19 mouse cellular contexts compared by ENCODE assay signal in the genomic region with DNA sequence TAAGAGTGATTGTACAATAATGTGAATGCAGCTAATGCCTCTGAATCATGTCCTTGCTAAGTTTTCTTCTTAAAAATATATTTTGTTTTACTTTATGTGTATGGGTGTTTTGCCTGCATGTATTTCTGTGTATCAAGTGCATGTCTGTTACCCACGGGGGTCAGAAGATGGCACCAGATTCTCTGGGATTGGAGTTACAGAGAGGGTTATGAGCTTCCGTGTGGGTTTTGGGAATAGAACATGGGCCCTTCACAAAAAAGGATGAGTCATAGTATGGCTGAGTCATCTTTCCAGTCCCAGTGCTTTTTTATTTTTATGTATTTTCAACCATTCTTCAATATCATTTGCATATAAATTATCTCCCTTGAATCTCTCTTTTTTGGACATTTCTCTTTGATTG.
A peak's percentile ranks its signal among the peaks of the same experiment; 100 is the strongest.
DNase-seq lines count a peak whose midpoint lies in the region; ATAC-seq and TF ChIP-seq lines count a peak whose summit lies in the region.
"Had no signal": no experiment of that assay in that cellular context is flagged by ENCODE, and none has a peak within 500 bp of the region (broad histone marks: within the 10 kb centered on the region; RNA-seq: fewer than 3 reads in every experiment).

No protein-coding gene starts in this region.

- ATAC-seq in hindbrain, postnatal 0 days = no peak
- no peak for ATAC-seq in hindbrain, embryonic 13.5 days (ENCODE audit: low FRiP score)
- ATAC-seq in stomach, postnatal 0 days (ENCODE audit: low FRiP score, low TSS enrichment) = no peak
- ATAC-seq: intestine, embryonic 16.5 days had no signal

- no peaks in the 10 kb centered on the region for H3K27me3 ChIP-seq in hindbrain, postnatal 0 days (ENCODE audit: insufficient read depth, low read length)
- H3K27me3 ChIP-seq in hindbrain, embryonic 13.5 days = no peaks in the 10 kb centered on the region
- no peaks in the 10 kb centered on the region for H3K27me3 ChIP-seq in stomach, postnatal 0 days (ENCODE audit: control insufficient read depth, insufficient read depth, low read length)
- H3K27me3 ChIP-seq: heart, embryonic 15.5 days; hindbrain, embryonic 12.5 days; liver, embryonic 13.5 days had no signal

- TF ChIP-seq POLR2A in lung, adult 2 months (IDR thresholded peaks at IDR 0.05; ENCODE audit: borderline replicate concordance, extremely low read depth, low read depth, low read length) = no peak

- peak; percentile 7 to 10 for DNase-seq in cerebellum, postnatal 14 days
- DNase-seq in cerebellum, adult 9-11 months = no peak
- no peak for DNase-seq in hindbrain, postnatal 0 days (ENCODE audit: low spot score)
- peak; percentile 44 for DNase-seq in right cerebral cortex, adult 18-20 months
- no peak for DNase-seq in right cerebral cortex, postnatal 4 days
- DNase-seq in stomach, postnatal 0 days (ENCODE audit: low spot score) = no peak
- DNase-seq in lung, adult 2 months = no peak
- DNase-seq: adrenal gland, postnatal 10 days; kidney, postnatal 14 days; liver, embryonic 13.5 days; lung, postnatal 10 days; thymus, postnatal 4 days had no signal

- no peak for TF ChIP-seq EP300 in stomach, postnatal 0 days (optimal IDR thresholded peaks at IDR 0.05)

- no peak overlapping the region for H3K4me2 ChIP-seq in hindbrain, postnatal 0 days (ENCODE audit: low read depth, low read length)
- no peak overlapping the region for H3K4me2 ChIP-seq in hindbrain, embryonic 13.5 days
- H3K4me2 ChIP-seq in stomach, postnatal 0 days (replicated peaks; ENCODE audit: low read depth) = no peak overlapping the region
- H3K4me2 ChIP-seq: heart, embryonic 15.5 days; hindbrain, embryonic 12.5 days; liver, embryonic 13.5 days had no signal

- 63% methylated on average over 2 of the region's 2 CpGs for WGBS in hindbrain, postnatal 0 days
- 65% methylated on average over 2 of the region's 2 CpGs for WGBS in hindbrain, embryonic 13.5 days
- 63% methylated on average over 2 of the region's 2 CpGs for WGBS in stomach, postnatal 0 days
- 74% methylated on average over 2 of the region's 2 CpGs for WGBS in lung, adult 2 months

- no peak overlapping the region for H3K27ac ChIP-seq in hindbrain, postnatal 0 days
- H3K27ac ChIP-seq in hindbrain, embryonic 13.5 days = no peak overlapping the region
- H3K27ac ChIP-seq in stomach, postnatal 0 days (replicated peaks) = no peak overlapping the region
- H3K27ac ChIP-seq: embryonic facial prominence, embryonic 10.5 days; heart, embryonic 15.5 days; hindbrain, embryonic 12.5 days; liver, embryonic 13.5 days had no signal

- H3K9me3 ChIP-seq in hindbrain, postnatal 0 days (ENCODE audit: low read length) = no peaks in the 10 kb centered on the region
- H3K9me3 ChIP-seq in hindbrain, embryonic 13.5 days = no peaks in the 10 kb centered on the region
- H3K9me3 ChIP-seq in stomach, postnatal 0 days (ENCODE audit: control insufficient read depth, low read length) = no peaks in the 10 kb centered on the region
- H3K9me3 ChIP-seq: embryonic facial prominence, embryonic 10.5 days; heart, embryonic 15.5 days; hindbrain, embryonic 12.5 days; liver, embryonic 13.5 days had no signal

- H3K4me1 ChIP-seq in hindbrain, postnatal 0 days (ENCODE audit: insufficient read depth, low read length) = no peaks in the 10 kb centered on the region
- H3K4me1 ChIP-seq in hindbrain, embryonic 13.5 days (replicated peaks) = no peaks in the 10 kb centered on the region; the same call in 1 of the 2 replicates
- H3K4me1 ChIP-seq in stomach, postnatal 0 days (replicated peaks; ENCODE audit: control insufficient read depth, insufficient read depth) = no peaks in the 10 kb centered on the region
- no peaks in the 10 kb centered on the region for H3K4me1 ChIP-seq in lung, adult 2 months (ENCODE audit: control insufficient read depth, insufficient read depth, low read length)
- H3K4me1 ChIP-seq: embryonic facial prominence, embryonic 10.5 days; heart, embryonic 15.5 days; hindbrain, embryonic 12.5 days; liver, embryonic 13.5 days had no signal

- no peaks in the 10 kb centered on the region for H3K36me3 ChIP-seq in hindbrain, postnatal 0 days (ENCODE audit: insufficient read depth, low read length)
- H3K36me3 ChIP-seq in hindbrain, embryonic 13.5 days = no peaks in the 10 kb centered on the region
- H3K36me3 ChIP-seq in stomach, postnatal 0 days (ENCODE audit: control insufficient read depth, insufficient read depth, low read length) = no peaks in the 10 kb centered on the region
- H3K36me3 ChIP-seq: embryonic facial prominence, embryonic 10.5 days; heart, embryonic 15.5 days; hindbrain, embryonic 12.5 days; liver, embryonic 13.5 days had no signal

- peak; percentile 26; the same call in 1 of the 2 replicates for TF ChIP-seq CTCF in hindbrain, postnatal 0 days (IDR thresholded peaks at IDR 0.05; ENCODE audit: low read depth)
- TF ChIP-seq CTCF in stomach, postnatal 0 days (IDR thresholded peaks at IDR 0.05; ENCODE audit: low read depth) = peak; percentile 28; the same call in 1 of the 2 replicates
- no peak for TF ChIP-seq CTCF in lung, adult 2 months (IDR thresholded peaks at IDR 0.05; ENCODE audit: insufficient read depth, low read length)

- no peak overlapping the region for H3K4me3 ChIP-seq in hindbrain, postnatal 0 days (ENCODE audit: low read length)
- H3K4me3 ChIP-seq in hindbrain, embryonic 13.5 days = no peak overlapping the region
- H3K4me3 ChIP-seq in stomach, postnatal 0 days (ENCODE audit: low read depth, low read length) = no peak overlapping the region
- H3K4me3 ChIP-seq in lung, adult 2 months (replicated peaks; ENCODE audit: extremely low read depth, low read depth, low read length) = no peak overlapping the region
- H3K4me3 ChIP-seq: embryonic facial prominence, embryonic 10.5 days; erythroblast, embryonic 14.5 days; heart, embryonic 15.5 days; hindbrain, embryonic 12.5 days; liver, embryonic 13.5 days; myocyte had no signal

- no peak overlapping the region for H3K9ac ChIP-seq in hindbrain, postnatal 0 days (replicated peaks; ENCODE audit: low read length)
- H3K9ac ChIP-seq in hindbrain, embryonic 13.5 days = no peak overlapping the region
- no peak overlapping the region for H3K9ac ChIP-seq in stomach, postnatal 0 days (ENCODE audit: low read length)
- H3K9ac ChIP-seq: heart, embryonic 15.5 days; hindbrain, embryonic 12.5 days; liver, embryonic 13.5 days had no signal

Comparison
In these comparisons a context has a peak if more than half of its experiments do, and no peak if none do; other contexts are left out.
1. DNase-seq: peak in cerebellum, postnatal 14 days (2 of 2) and right cerebral cortex, adult 18-20 months (single experiment); none in cerebellum, adult 9-11 months (single experiment), hindbrain, postnatal 0 days (single experiment), right cerebral cortex, postnatal 4 days (single experiment), stomach, postnatal 0 days (single experiment) and lung, adult 2 months (single experiment).